Mouse (Mus musculus): ENCODE data around the gene Itpr3. TPM values are rescaled to one million over a fixed set of nuclear protein-coding genes. Genes with fewer than 3 reads are reported as not detected.

Itpr3 gene
- 2.3 TPM for polyA plus RNA-seq (2015; fragmentation: Illumina TruSeq; extraction: RNeasy Lipid Tissue Mini Kit (QIAGEN cat#74804); ENCODE audit: low read depth, low replicate concordance)

GRCm38 (mm10) chr17:27056812-27057516, at the start of gene Itpr3:
Itpr3 (plus strand) TSS chr17:27057304.

GRCm38 (mm10) chr17:27028909-27029308, 28.2 kb upstream of the Itpr3 start, which contains the start of gene Bak1:
Bak1 (minus strand) TSS chr17:27029009.

GRCm38 (mm10) chr17:27133551-27134141, 76.5 kb downstream of the Itpr3 start, which contains the start of gene Uqcc2:
Uqcc2 (minus strand) TSS chr17:27133916.

GRCm38 (mm10) chr17:27167545-27167944, 110.4 kb downstream of the Itpr3 start, which contains the start of gene Ip6k3:
Ip6k3 (minus strand) TSS chr17:27167795.

Other genes with a start within 250 kb of the Itpr3 start
- not detected for gene Nkx2-5, start 212.3 kb upstream of the Itpr3 start, polyA plus RNA-seq (2015; fragmentation: Illumina TruSeq; extraction: RNeasy Lipid Tissue Mini Kit (QIAGEN cat#74804); ENCODE audit: low read depth, low replicate concordance)
- gene Kifc5b, start 140.2 kb upstream of the Itpr3 start, polyA plus RNA-seq (2015; fragmentation: Illumina TruSeq; extraction: RNeasy Lipid Tissue Mini Kit (QIAGEN cat#74804); ENCODE audit: low read depth, low replicate concordance) = 3.3 TPM
- gene Phf1, start 124.3 kb upstream of the Itpr3 start, polyA plus RNA-seq (2015; fragmentation: Illumina TruSeq; extraction: RNeasy Lipid Tissue Mini Kit (QIAGEN cat#74804); ENCODE audit: low read depth, low replicate concordance) = 39.3 TPM
- 127 TPM for gene Cuta, start 117.7 kb upstream of the Itpr3 start, polyA plus RNA-seq (2015; fragmentation: Illumina TruSeq; extraction: RNeasy Lipid Tissue Mini Kit (QIAGEN cat#74804); ENCODE audit: low read depth, low replicate concordance)
- gene Syngap1, start 116.1 kb upstream of the Itpr3 start, polyA plus RNA-seq (2015; fragmentation: Illumina TruSeq; extraction: RNeasy Lipid Tissue Mini Kit (QIAGEN cat#74804); ENCODE audit: low read depth, low replicate concordance) = 128 TPM
- 14.4 TPM for gene Zbtb9, start 84.1 kb upstream of the Itpr3 start, polyA plus RNA-seq (2015; fragmentation: Illumina TruSeq; extraction: RNeasy Lipid Tissue Mini Kit (QIAGEN cat#74804); ENCODE audit: low read depth, low replicate concordance)
- 10.8 TPM for gene Bak1, start 28.3 kb upstream of the Itpr3 start, polyA plus RNA-seq (2015; fragmentation: Illumina TruSeq; extraction: RNeasy Lipid Tissue Mini Kit (QIAGEN cat#74804); ENCODE audit: low read depth, low replicate concordance)
- gene Uqcc2, start 76.6 kb downstream of the Itpr3 start, polyA plus RNA-seq (2015; fragmentation: Illumina TruSeq; extraction: RNeasy Lipid Tissue Mini Kit (QIAGEN cat#74804); ENCODE audit: low read depth, low replicate concordance) = 457 TPM
- gene Ip6k3, start 110.5 kb downstream of the Itpr3 start, polyA plus RNA-seq (2015; fragmentation: Illumina TruSeq; extraction: RNeasy Lipid Tissue Mini Kit (QIAGEN cat#74804); ENCODE audit: low read depth, low replicate concordance) = 0.80 TPM
- gene Lemd2, start 147.2 kb downstream of the Itpr3 start, polyA plus RNA-seq (2015; fragmentation: Illumina TruSeq; extraction: RNeasy Lipid Tissue Mini Kit (QIAGEN cat#74804); ENCODE audit: low read depth, low replicate concordance) = 29.3 TPM